Mouse (Mus musculus) myocyte (in vitro differentiated cells): ENCODE measurements around the gene Ecm2.

Experiments used
- MAX ChIP-seq: IDR thresholded peaks from one replicate; pipeline ENCODE4 v1.6.1; 2011; ENCODE audit warnings: low read depth, mild to moderate bottlenecking, control low read depth
- MYOG ChIP-seq, 3 experiments: IDR thresholded peaks; one replicate each; pipeline ENCODE4 v1.6.1; 2011; ENCODE audit warnings: control low read depth in 2 of 3, low read depth in 2 of 3, mild to moderate bottlenecking in 2 of 3; ENCODE audit not compliant: insufficient read length in 2 of 3, control insufficient read depth in 1 of 3, insufficient read depth in 1 of 3
- POLR2A ChIP-seq: IDR thresholded peaks from one replicate; pipeline ENCODE4 v1.6.1; 2011; ENCODE audit warnings: low read depth, mild to moderate bottlenecking, control low read depth, moderate library complexity; ENCODE audit not compliant: insufficient read length
- POLR2AphosphoS2 ChIP-seq: IDR thresholded peaks from one replicate; pipeline ENCODE4 v1.6.1; 2011; ENCODE audit warnings: low read depth, control low read depth; ENCODE audit not compliant: insufficient read length
- USF1 ChIP-seq: IDR thresholded peaks from one replicate; pipeline ENCODE4 v1.6.1; 2011; ENCODE audit warnings: low read depth, mild to moderate bottlenecking, control low read depth, moderate library complexity

DNA sequence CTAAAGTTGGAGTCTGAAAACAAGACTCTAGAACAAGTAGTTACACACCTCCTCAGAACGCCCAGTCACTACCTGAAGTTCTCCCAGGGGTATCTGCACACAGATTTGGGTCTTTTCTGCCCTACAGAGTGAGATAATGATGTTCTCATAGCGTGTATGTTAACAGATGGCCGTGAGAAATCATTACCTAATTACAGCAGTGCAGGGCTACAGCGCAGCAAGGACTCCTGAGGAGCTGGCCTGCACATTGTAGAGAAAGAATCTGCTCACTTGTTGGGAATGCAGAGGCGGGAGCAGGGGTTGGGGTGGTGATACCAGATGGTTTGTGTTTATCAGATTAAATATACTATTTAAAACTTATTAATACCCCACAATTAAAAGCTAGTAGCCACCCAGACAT is 24.1 kb upstream of the Ecm2 start:
- TF ChIP-seq POLR2AphosphoS2 (no peak), POLR2A (no peak), USF1 (no peak), MYOG (IDR thresholded peaks at IDR 0.05; ENCODE audit: control insufficient read depth in 1 of 3, insufficient read depth in 1 of 3, insufficient read length in 2 of 3, low read depth in 2 of 3) (no peak), MAX (no peak)
